Mouse (Mus musculus) adrenal gland, adult 8-10 months (tissue): ENCODE results near the gene Hdc. TPM values are rescaled to one million over a fixed set of nuclear protein-coding genes. Genes with fewer than 3 reads are reported as not detected.

Experiments used
- DNase-seq: peaks from one replicate; pipeline ENCODE4 v3.0.0; 2022
- total RNA-seq, 4 experiments: library from RNA; stranded (reverse); gene quantifications; 2 replicates each; pipeline ENCODE4 v1.2.4; 2022

The Hdc gene
- total RNA-seq, 4 experiments from 2014 or later, result 4.6 to 26.8 (median 8.9) TPM

- DNase-seq, result peak; percentile 3
Measured at GRCm38 (mm10) chr2:126552357-126553290, 66.5 kb downstream of the Hdc start, which contains the start of gene Slc27a2. Gene Slc27a2 (plus strand): TSS chr2:126552407.

GRCm38 (mm10) chr2:126551896-126552295 is 67.2 kb downstream of the Hdc start:
- no peak for DNase-seq

GRCm38 (mm10) chr2:126551244-126551890 is 67.7 kb downstream of the Hdc start:
- DNase-seq, result no peak

- no peak for DNase-seq
Measured at GRCm38 (mm10) chr2:126549681-126550080, 69.4 kb downstream of the Hdc start.

- no peak for DNase-seq
Measured at GRCm38 (mm10) chr2:126546392-126546791, 72.7 kb downstream of the Hdc start.

- DNase-seq, result no peak
Measured at GRCm38 (mm10) chr2:126545297-126545696, 73.8 kb downstream of the Hdc start.

Other genes with a start within 250 kb of the Hdc start
- gene Atp8b4, start 118.6 kb downstream of the Hdc start, total RNA-seq, result 1 to 10 TPM; 1.1 to 2.2 (median 1.6) TPM
- gene Slc27a2, start 66.9 kb downstream of the Hdc start, total RNA-seq, result 10 to 100 TPM in 2 of 4 experiments, 1 to 10 TPM in 1, under 1 TPM in 1; 0.86 to 19.5 (median 7.6) TPM
- 10 to 100 TPM; 16.4 to 21.1 (median 18.6) TPM for gene Gabpb1, start 57.0 kb upstream of the Hdc start, total RNA-seq
- gene Usp8, start 88.0 kb upstream of the Hdc start, total RNA-seq, result 10 to 100 TPM; 67.9 to 76.5 (median 75.1) TPM
- gene Usp50, start 164.2 kb upstream of the Hdc start, total RNA-seq, result under 1 TPM in 1 of 4 experiments, not detected in 3; 0.16 TPM